Mouse (Mus musculus): ENCODE data around the gene Spata32. TPM values are rescaled to one million over a fixed set of nuclear protein-coding genes. Genes with fewer than 3 reads are reported as not detected.

Spata32 gene
- polyA plus RNA-seq, 1 experiment: not detected

DNA sequence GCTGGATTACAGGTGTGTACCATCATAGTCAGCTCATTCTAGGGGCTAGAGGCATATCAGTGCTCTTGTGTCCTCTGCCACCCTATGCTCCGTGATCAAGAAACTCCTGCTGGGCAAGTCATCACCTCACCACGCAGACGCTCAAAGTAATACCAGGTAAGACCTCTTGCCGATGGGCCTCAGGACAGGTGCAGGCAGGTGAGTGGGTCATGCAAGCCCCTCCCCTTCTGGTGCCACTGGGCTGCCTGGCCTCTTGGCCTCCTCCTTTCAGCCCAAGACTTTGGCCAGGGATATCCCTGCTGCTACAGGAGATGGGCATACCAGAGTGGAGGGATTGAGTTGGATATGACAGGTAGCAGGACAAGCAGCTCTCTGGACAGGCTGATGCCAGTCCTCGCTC is 1.0 kb upstream of the Spata32 start:
- H3K36me3 ChIP-seq (replicated peaks; ENCODE audit: low read length): peaks cover 31% of the 10 kb centered on the region
- no peak overlapping the region for H3K4me3 ChIP-seq (replicated peaks)
- peaks cover 63% of the 10 kb centered on the region for H3K27me3 ChIP-seq (replicated peaks)
- H3K9me3 ChIP-seq: no peaks in the 10 kb centered on the region
- peaks cover 35% of the 10 kb centered on the region for H3K4me1 ChIP-seq
- TF ChIP-seq FLI1 (IDR thresholded peaks at IDR 0.05; ENCODE audit: low read length) (no peak), GATA1 (IDR thresholded peaks at IDR 0.05; ENCODE audit: borderline replicate concordance, low read length) (no peak)

DNA sequence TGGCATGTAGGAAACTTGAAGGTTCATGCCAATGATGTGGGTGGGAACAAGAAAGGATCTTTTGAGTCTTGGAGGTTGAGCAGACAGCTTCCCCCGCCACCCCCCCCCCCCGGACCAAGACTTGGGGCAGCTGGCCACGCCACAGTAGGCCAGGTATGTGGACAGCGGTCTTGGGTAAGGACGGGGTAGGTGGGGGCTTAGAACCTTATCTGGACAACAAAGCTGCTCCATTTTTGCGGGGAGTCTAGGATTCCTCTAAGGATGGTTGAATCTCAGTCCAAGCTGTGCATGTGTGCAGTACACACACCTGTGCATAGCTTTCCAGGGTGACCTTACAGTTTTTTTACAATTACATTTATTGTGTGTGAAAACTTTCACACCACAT is 277 bp upstream of the Spata32 start:
- H3K4me3 ChIP-seq (replicated peaks): peak overlapping the region; percentile 90
- TF ChIP-seq GATA1 (IDR thresholded peaks at IDR 0.05; ENCODE audit: borderline replicate concordance, low read length): no peak
- no peak for TF ChIP-seq FLI1 (IDR thresholded peaks at IDR 0.05; ENCODE audit: low read length)
- H3K36me3 ChIP-seq (replicated peaks; ENCODE audit: low read length): peaks cover 23% of the 10 kb centered on the region

DNA sequence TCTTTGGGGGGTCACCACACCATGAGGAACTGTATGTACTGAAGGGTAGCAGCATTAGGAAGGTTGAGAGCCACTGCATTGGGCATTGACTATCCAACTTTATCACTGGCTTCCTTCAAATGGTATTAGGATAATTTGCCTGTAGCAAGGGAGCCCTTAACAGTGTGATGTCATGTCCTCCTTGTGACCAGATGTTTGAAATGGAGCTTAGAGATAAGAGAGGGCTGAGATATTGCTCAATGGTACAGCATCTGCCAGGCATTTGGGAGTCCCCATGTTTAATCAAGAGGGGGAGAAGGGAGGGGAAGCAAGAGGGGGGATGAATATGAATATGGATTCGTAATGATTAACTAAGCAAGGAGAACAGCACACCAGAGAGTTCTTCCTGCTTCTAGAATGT is 2.9 kb downstream of the Spata32 start:
- TF ChIP-seq GATA1 (IDR thresholded peaks at IDR 0.05; ENCODE audit: borderline replicate concordance, low read length) (no peak), FLI1 (IDR thresholded peaks at IDR 0.05; ENCODE audit: low read length) (no peak)
- peaks cover 23% of the 10 kb centered on the region for H3K4me1 ChIP-seq
- peaks cover 10% of the 10 kb centered on the region for H3K36me3 ChIP-seq (replicated peaks; ENCODE audit: low read length)
- H3K27me3 ChIP-seq (replicated peaks): peaks cover 72% of the 10 kb centered on the region
- no peak overlapping the region for H3K4me3 ChIP-seq (replicated peaks)
- peaks cover 10% of the 10 kb centered on the region for H3K9me3 ChIP-seq

More for the DNA sequence above, 277 bp upstream of the Spata32 start:
- Histone ChIP-seq H3K4me1 (peaks cover 28% of the 10 kb centered on the region), H3K9me3 (peaks cover 5% of the 10 kb centered on the region), H3K27me3 (replicated peaks) (peaks cover 65% of the 10 kb centered on the region)

DNA sequence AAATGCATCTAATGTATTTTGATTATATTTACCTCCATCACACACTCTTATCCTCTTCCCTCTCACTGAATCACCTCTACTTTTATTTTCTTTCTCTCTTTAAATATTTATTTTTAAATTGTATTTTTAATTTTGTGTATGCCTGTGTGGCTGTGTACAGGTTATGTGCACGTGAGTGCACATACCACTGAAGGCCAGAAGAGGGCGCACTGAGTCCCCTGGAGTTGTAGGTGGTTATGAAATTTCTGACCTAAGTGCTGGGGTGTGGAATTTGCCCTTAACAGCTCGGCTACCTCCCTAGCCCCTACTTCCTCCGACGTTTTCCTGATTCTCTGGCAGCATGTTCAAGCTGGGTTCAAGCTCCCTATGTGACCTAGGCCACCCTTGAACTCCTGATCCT is 4.5 kb downstream of the Spata32 start:
- H3K4me1 ChIP-seq: peaks cover 24% of the 10 kb centered on the region
- peaks cover 10% of the 10 kb centered on the region for H3K9me3 ChIP-seq
- peaks cover 72% of the 10 kb centered on the region for H3K27me3 ChIP-seq (replicated peaks)
- no peaks in the 10 kb centered on the region for H3K36me3 ChIP-seq (replicated peaks; ENCODE audit: low read length)
- no peak overlapping the region for H3K4me3 ChIP-seq (replicated peaks)
- TF ChIP-seq GATA1 (IDR thresholded peaks at IDR 0.05; ENCODE audit: borderline replicate concordance, low read length): no peak
- TF ChIP-seq FLI1 (IDR thresholded peaks at IDR 0.05; ENCODE audit: low read length): no peak

DNA sequence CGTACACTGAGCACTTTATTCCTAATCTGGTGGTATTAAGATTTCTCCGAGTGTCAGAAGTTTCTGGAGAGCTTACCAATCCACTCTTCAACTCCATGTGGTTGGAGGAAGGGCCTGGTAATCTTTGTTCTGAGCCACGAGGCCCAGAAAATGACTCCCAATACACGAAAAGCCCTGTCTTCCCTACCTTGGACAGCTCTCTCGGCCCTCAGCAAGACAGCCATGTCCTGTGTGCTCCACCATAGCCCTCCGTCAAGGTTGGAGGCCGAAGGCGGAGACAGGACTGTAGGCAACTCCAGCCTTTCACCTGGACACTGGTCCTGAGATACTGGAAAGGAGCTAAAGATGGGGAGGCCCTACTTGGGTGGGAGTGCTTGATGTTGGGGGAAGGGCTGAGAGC is 7.9 kb downstream of the Spata32 start:
- TF ChIP-seq GATA1 (IDR thresholded peaks at IDR 0.05; ENCODE audit: borderline replicate concordance, low read length) (no peak), FLI1 (IDR thresholded peaks at IDR 0.05; ENCODE audit: low read length) (no peak)
- Histone ChIP-seq H3K4me3 (replicated peaks) (no peak overlapping the region), H3K27me3 (replicated peaks) (peaks cover 60% of the 10 kb centered on the region), H3K36me3 (replicated peaks; ENCODE audit: low read length) (no peaks in the 10 kb centered on the region), H3K9me3 (peaks cover 10% of the 10 kb centered on the region), H3K4me1 (peaks cover 6% of the 10 kb centered on the region)

DNA sequence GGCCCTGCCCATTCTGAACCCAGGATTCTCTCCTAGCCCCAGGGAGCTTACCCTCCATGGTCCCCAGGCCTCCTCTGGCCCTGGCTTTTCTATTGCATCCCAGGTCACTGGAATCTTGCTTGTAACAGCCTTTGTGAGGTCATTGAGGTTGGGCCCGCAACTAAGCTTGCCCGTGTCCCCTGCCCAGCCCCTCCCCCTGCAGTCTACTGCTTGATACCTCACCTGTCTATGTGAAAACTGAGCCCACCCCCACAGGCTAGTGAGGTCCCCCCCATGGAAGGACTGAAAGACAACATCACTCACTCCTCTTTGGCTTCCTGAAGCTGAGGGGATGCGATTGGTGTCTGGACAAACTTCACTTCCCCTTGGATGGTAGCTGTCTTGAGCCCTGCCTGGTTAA is 9.8 kb downstream of the Spata32 start, which contains the start of gene 1700023F06Rik:
Gene 1700023F06Rik (minus strand): TSS at position 101 of the 400 bp plus-strand sequence.
- Histone ChIP-seq H3K36me3 (replicated peaks; ENCODE audit: low read length) (no peaks in the 10 kb centered on the region), H3K9me3 (peaks cover 4% of the 10 kb centered on the region)
- TF ChIP-seq FLI1 (IDR thresholded peaks at IDR 0.05; ENCODE audit: low read length) (no peak), GATA1 (IDR thresholded peaks at IDR 0.05; ENCODE audit: borderline replicate concordance, low read length) (no peak)

DNA sequence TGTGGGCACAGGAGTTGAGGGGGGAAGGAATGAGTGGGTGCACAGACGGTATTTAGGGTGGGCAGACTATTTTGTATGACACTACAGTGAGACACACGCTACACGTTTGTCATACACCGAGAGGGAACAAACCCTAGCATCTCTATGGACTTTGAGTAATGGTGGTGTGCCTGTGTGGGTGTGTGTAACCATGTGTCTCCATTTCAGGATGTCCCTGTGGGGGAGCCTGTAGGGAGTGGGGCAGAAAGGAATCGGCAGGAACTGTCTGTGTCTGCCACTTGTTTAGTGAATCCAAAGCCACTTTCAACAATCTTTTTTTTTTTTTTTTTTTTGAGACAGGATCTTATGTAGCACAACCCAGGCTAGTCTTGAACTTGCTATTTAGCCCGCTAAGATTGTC is 12.0 kb downstream of the Spata32 start:
- H3K4me1 ChIP-seq: peaks cover 18% of the 10 kb centered on the region
- H3K9me3 ChIP-seq: no peaks in the 10 kb centered on the region
- TF ChIP-seq FLI1 (IDR thresholded peaks at IDR 0.05; ENCODE audit: low read length) (no peak), GATA1 (IDR thresholded peaks at IDR 0.05; ENCODE audit: borderline replicate concordance, low read length) (no peak)
- peaks cover 54% of the 10 kb centered on the region for H3K27me3 ChIP-seq (replicated peaks)
- no peak overlapping the region for H3K4me3 ChIP-seq (replicated peaks)
- H3K36me3 ChIP-seq (replicated peaks; ENCODE audit: low read length): no peaks in the 10 kb centered on the region

More for the DNA sequence above, 9.8 kb downstream of the Spata32 start, which contains the start of gene 1700023F06Rik:
- Histone ChIP-seq H3K4me1 (peaks cover 5% of the 10 kb centered on the region; the same call in 1 of the 2 replicates), H3K4me3 (replicated peaks) (no peak within 1 kb of the TSS), H3K27me3 (replicated peaks) (peaks cover 56% of the 10 kb centered on the region)

DNA sequence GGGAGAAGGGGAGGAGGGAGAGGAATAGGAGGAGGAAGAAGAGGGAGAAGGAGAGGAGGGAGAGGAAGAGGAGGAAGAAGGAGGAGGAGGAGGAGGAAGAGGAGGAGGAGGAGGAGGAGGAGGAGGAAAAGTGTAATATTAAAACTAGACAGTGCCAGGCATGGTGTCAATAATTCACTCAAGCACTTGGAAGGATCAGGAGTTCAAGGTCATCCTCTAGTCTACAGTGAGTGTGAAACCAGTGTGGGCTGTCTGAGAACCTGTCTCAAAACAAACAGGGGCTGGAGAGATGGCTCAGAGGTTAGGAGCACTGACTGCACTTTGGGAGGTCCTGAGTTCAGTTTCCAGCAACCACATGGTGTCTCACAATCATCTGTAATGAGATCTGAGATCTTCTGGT is 15.9 kb downstream of the Spata32 start:
- TF ChIP-seq FLI1 (IDR thresholded peaks at IDR 0.05; ENCODE audit: low read length) (no peak), GATA1 (IDR thresholded peaks at IDR 0.05; ENCODE audit: borderline replicate concordance, low read length) (no peak)
- peaks cover 19% of the 10 kb centered on the region for H3K4me1 ChIP-seq
- H3K36me3 ChIP-seq (replicated peaks; ENCODE audit: low read length): peaks cover 18% of the 10 kb centered on the region
- no peak overlapping the region for H3K4me3 ChIP-seq (replicated peaks)
- H3K9me3 ChIP-seq: no peaks in the 10 kb centered on the region
- H3K27me3 ChIP-seq (replicated peaks): peaks cover 56% of the 10 kb centered on the region

DNA sequence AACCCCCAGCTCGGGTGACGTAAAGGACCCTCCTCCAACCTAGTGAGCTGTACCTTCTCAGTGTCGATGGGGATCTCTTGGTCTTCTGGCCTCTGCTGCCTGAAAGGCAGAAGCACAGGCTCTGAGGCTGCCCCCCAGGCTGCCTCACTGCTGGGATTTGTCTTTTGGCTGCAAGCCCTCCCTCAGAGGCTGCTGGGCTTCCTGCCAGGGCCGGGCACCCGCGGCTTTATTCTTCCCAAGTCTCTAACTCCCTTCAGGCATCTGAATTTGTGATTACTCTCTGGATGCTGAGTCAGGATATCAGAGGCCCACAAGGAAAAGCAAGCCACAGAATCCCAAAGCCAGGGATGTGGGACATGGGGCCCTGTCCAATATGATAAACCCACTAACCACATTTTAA is 16.6 kb downstream of the Spata32 start:
- Histone ChIP-seq H3K4me3 (replicated peaks) (no peak overlapping the region), H3K4me1 (peaks cover 19% of the 10 kb centered on the region), H3K36me3 (replicated peaks; ENCODE audit: low read length) (peaks cover 25% of the 10 kb centered on the region), H3K9me3 (no peaks in the 10 kb centered on the region), H3K27me3 (replicated peaks) (peaks cover 61% of the 10 kb centered on the region)
- TF ChIP-seq FLI1 (IDR thresholded peaks at IDR 0.05; ENCODE audit: low read length) (no peak), GATA1 (IDR thresholded peaks at IDR 0.05; ENCODE audit: borderline replicate concordance, low read length) (no peak)

DNA sequence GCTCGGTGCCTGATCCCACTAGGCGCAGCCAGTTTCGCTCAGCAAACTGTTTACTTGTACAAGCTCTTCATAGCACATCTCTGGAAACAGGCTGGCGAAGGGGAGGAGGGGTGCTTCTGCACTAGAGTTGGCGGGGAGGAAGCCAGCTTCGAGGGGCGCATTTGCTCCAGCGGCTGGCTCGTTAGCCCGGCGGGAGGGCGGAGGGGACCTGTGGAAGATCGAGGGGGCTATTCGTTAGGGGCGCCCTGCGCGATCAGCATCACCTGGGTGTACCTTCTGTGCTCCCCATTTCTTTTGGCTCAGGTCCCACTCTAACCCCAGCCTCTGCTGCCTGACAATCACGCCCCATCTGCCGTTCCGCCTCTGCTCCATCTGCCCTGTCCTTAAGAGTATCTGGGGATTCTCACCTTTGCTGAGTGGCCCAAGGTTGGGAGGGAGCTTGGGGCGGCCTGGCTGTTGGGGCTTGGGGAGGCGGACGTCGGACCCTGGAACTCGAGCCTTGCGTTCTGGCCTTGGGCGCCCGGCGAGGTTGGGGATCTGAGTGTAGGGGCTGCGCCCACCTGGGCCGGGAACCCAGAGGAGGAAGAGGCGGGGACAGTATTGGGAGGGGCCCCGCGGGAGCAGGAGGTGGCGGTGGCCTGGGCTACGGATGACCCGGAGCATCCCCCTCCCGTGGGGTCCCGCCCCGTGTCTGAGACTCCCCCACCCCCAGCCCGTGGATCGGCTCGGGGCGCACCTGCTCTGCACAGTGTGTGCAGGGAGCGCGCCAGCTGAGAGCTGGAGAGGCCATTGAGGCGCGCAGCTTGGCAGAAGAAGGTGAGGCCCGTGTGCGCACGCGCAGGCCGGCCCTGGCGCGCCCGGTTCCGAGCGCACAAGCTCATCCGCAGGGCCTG is 19.1 kb downstream of the Spata32 start:
- TF ChIP-seq FLI1 (IDR thresholded peaks at IDR 0.05; ENCODE audit: low read length) (no peak), GATA1 (IDR thresholded peaks at IDR 0.05; ENCODE audit: borderline replicate concordance, low read length) (no peak)
- Histone ChIP-seq H3K9me3 (no peaks in the 10 kb centered on the region), H3K4me3 (replicated peaks) (no peak overlapping the region), H3K36me3 (replicated peaks; ENCODE audit: low read length) (peaks cover 50% of the 10 kb centered on the region), H3K27me3 (replicated peaks) (peaks cover 64% of the 10 kb centered on the region), H3K4me1 (peaks cover 19% of the 10 kb centered on the region)
